Mouse (Mus musculus) right cerebral cortex, postnatal 25 days (tissue): ENCODE measurements around the gene T2.
"Not testable (repeated sequence)": the region's sequence is repeated elsewhere in the genome, so short reads cannot be mapped to it uniquely, and the experiment has no call there.

ENCODE experiments used
- DNase-seq: peaks from one replicate; pipeline ENCODE4 v3.0.0; 2022

T2 gene

DNA sequence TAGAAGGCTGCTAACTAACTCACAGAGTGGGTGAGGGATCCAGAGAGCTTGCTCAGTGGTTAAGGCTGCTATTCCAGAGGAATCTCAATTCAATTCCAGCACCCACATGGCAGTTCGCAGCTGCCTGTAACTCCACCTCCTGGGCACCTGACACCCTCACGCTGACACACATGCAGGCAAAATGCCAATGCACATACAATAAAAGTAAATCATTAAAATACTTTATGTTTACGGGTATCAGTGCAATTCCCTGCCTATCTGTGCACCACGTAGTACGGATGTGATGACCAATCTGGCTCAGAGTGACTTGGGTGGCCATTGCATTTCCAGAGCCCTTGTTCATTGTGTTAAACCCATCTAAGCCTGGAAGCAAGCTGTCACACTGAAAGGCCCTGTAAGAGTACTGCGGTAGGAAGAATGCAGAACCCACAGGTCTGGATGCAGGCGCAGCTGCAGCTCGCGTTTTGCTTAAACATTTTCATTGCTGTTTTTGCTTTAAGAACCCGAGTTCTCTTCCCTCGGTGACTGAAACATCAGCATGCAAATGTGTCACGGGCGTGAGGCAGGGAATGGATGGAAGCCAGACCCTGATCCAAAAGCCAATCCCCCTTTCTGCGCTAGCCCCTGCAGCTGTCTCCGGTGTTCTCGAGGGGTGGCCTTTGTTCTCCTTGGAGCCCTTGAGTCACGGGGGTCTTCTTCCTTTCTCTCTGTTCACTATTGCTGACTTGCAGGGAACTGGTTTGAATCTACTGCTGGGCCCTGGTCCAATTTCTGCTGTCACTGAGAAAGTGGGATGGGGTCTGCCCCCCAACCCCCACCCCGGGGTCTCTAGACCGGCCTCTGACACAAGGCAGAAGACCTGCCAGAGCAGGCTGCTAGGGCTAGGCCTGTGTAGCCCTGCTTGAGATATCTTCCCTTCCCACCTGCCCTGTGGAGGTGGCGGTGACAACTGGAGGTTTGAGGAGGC lies 12.0 kb downstream of the T2 start:
- DNase-seq, result peak; percentile 63

DNA sequence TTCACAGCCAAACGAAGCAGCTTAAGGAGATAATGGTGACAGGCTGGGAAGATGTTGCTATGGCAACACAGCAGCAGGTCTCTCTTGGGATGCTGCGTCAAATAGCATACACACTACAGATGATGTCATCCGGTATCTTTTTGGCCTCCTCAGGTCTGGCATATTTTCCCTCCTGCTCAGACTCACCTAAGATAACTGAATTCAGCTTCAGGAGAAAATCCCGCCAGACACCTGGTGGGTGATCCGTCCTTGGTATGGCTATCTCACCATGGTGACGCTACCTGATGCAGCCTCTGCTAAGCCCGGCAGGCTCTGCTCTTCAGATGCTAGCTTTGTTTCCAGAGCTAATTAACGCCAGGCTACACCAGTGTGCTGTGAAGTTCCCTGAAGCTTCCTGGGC lies 12.8 kb downstream of the T2 start:
- DNase-seq, result peak; percentile 66

DNA sequence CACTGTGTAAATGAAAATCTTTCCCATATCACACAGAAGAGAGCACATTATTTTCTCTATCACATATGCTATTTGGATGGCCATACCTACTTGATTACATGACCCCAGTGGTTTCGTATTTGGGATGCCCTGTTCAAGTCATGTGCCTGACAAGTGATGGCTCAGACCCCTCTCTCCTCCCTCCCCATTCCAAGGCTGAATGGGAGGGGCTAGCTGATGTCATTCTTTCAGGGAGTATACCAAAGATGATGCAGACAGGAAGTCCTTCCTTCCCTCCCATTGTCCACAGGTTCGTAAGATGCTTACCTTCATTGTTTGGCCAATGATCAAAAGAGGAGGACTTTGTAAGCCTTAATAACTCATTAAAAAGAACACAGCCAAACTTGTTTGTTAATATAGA lies 13.4 kb downstream of the T2 start:
- DNase-seq, result no peak

DNA sequence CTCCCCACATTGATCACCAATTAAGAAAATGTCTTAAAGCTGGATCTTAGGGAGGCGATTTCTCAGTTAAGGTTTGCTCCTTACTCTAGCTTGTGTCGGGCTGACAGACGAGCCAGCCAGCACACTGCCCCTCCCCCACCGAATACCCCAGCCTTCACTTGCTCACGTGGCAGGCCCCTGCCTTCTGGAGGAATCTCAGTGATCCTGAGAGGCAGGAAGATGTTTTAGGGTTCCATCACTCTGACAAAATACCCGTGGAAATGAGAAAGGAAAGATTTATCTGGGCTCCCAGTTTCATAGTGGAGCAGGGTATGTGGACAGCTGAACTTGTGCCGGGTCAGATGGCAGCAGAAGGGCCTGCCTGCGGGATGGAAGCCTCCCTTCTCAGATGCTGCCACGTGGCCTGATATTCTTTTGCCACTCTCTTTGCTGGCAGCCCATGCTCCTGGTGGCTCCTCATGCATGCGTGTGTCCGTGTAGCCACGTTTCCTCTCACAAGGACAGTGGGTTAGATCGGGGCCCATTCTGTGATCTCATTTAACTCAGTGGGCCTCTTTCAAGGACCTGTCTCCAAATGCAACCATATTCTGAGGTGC lies 14.9 kb downstream of the T2 start:
- DNase-seq, result no peak

DNA sequence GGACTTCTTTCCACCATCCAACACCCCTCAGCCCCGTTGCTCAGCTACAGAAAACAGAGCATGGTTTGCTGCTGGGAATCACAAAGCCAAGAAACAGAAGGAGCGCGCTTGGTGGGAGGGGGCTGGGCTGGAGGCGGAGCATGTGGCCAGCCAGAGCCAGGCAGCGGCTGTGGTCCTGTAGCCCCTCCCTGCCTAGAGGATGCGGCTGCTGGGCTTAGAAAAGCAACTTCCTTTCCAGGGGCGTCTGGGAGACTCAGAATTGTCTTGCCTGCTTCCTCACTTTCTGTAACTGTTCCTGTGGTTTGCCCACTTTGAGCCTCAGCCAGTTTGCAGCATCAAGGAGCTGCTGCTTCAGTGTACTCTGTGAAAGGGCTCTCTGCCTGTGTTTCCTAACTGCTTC lies 16.0 kb downstream of the T2 start:
- DNase-seq, result peak; percentile 79

DNA sequence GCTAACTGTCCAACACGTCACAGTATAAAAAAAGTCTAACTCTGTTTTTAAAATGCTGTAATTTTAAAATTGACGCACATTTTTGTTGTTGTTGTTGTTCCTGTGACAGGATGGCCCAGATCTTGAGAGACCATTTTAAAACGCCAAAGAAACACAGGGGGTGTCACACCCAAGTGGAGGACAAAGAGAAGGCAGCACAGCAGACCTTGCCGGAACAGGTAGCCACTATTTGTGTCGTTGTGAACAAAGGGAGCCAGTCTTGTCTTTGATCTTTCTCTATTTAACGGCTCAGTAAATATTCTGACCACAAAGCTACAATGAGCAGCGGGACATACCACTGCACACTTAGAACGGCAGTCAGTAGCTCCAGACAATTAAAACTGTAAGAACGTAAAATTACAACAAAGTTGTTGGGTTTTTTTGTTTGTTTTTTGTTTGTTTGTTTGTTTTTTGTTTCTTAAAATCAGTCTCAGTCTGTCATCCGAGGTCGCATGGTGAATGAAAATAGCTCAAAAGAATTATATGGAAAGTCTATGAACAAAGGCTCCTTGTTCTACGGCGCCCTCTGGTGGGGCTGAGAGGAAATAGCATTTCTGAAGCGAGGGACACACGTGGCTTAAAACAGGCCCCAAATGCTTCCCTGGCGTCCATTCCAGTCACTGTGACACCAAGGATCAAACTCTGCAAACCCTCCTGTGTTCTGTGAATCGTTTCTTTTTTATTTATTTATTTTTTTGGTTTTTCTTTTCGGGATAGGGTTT lies 16.7 kb downstream of the T2 start:
- DNase-seq, result peak; percentile 73

DNA sequence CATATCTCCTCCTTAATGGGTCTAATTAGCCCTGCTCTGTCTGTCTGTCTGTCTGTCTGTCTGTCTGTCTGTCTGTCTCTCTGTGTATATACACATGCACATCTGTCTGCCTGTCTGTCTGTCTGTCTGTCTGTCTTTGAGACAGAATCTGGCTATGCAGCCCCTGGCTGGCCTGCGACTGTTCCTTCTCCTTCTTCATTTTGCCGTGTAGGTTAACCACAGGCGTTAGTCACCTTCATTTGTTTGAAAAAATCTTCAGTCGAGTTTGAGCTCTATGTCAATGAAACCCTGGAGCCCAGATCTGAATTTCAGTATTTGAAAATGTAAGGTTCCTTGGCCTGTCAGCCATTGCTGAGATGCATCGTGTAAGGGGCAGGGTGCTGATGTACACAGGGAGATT lies 21.5 kb downstream of the T2 start:
- DNase-seq, result no peak

DNA sequence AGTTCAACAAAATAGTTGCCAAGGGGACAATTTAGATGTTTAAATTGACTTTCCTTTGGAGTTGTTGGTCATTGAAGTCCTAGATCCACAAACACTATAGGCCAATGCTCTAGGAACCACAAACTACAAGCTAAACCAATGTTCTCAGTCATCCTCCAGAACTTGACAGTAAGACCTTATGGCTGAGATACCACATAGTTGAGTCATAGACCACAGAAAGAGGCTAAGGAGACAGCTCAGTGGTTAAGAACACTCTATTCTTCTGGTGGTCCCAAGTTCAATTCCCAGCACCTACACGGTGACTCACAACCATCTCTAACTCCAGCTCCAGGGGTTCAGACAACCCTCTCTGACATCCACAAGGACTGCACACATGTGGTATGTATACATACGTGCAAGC lies 29.6 kb downstream of the T2 start:
- no peak for DNase-seq

DNA sequence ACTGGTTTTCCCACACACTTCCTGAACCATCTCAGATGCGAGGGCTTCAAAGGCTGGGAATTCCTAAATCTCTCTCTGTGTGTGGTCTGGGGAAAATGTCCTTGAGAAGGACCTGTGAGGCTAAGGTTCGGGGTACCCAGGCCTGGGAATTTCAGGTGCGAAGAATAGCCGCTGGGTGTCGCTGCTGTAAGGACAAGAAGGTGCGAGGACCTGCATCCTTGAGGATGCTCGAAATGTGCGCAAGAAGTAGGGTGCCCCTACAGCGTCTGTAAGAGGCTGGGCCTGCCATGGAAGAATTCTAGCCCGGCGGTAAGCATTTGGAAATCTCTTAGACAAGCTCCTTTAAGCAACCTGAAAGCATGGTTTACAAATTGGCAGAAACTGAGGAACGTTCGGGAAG lies 32.7 kb downstream of the T2 start:
- DNase-seq, result peak; percentile 38

DNA sequence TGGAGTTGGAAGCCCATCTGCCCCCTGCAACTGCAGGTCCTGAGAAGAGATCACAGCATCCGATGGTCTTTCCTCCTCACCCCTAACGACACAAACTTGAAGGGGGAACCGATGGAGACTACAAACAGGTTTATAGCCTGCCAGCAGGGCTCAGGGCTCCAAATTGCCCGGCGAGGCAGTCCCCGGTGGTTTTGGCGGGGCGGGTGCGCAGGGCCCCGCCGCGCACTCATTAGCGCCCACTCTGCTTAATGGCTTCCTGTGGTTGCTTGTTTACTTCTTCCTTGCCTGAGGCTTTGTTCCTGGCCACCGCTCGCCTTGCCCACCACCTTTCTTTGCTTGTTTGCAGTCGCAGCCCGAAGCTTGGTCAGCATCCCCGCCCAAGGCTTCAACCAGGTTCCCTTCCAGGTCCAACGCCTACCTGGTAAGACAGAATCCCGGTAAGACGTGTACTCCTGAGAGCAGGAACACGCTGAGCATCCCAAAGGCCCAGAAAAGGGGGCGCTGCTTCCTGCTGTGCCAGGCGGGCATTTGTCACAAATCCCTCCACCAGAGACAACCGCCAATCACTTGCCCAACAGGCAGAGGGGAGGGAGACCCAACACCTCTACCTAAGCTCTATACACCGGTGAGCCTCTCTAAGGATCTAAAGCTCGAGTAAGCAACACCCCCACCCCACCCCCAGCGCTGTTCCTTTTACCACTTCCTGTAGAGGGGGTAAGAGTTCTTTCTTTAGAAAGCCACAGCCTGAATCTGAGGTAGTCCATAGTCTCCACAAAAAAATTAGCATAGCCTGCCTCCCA lies 33.4 kb downstream of the T2 start:
- no peak for DNase-seq

DNA sequence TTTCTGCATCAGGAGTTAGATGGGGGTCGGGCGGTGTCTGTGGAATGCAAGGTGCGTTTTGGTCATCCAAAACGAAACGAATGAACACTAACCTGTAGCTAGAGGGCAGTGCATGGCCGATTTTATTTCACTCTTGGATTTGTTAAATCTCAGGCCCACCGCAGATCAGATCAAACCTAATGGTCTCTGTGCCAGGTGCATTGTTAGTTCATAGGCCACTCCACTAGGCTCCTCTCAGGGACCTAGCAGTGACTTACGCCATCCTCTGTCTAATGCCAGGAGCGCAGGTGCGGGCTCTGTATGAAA lies 34.0 kb downstream of the T2 start:
- no peak for DNase-seq

DNA sequence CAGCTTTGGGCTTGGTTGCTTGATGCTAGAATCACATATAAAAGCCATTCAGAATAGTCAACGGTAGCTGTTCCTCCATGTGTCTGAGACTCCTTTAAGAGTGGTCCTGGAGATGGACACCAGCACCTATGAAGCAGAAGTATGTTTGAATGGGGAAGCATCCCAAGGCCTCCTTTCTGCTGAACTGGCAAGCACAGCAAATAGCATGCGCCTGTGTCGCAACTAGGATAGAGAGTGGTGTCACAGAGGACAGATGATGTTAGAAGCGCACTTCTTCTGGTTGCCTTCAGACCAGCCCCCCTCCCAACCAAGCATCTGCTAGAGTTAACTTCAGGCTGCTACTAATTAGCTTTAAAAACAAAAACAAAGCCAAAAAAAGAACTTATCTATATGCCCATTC lies 34.7 kb downstream of the T2 start:
- DNase-seq, result no peak

DNA sequence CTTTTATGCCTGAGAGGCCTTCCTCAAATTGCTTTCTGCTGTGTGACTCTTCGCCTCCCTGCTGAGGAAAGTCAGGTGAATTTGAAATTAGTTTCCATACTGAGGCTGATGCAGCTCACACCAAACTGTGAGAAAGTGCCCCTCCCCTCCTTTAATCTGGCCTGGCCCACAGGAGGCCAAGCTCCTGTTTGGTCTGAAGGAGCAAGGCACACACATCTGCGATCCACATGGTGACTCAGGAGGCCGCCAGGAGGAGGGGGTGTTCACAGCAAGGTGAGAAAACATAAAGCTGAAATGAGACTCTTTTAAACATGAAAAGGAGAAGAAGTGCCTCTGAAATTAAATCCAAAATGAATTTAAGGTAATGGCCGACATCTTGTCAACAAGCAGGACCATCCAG lies 40.6 kb downstream of the T2 start:
- DNase-seq, result no peak

DNA sequence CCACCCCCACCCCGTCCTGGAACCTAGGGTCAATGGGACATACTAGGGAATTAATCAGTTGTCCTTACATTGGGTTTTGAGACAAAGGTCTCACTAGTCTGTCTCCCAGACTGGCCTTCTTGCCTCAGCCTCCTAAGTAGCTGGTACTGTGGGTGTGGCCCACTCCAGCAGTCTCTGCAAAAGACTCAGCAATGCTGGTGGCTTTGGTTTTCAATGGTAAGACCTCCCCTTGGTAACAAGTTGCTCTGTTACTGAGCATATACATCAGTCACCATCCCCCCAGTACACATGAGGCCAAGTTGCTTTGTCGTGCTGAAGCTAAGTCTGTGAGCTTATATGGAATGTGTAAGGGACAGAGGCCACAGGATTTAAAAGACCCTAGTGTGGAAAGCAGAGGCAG lies 42.2 kb downstream of the T2 start:
- no peak for DNase-seq

DNA sequence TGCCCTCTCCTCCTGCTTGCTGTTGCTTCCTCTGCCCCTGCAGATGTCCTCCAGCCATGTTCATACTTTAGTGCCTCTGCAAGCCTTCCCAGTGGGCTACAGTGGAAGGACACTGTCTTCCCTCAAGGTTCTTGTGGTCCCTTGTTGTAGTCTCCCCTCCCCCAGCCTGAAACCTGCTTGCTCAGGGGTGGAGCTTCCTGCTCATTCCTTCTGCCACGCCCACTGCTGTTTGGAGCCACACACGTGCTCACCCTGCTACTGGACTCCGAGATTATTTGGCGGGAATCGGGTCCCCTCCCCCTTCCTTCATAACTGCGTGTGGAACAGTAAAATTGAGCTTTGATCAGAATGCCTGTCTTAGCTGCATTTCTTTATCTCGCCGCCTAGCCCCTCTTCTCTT lies 48.1 kb downstream of the T2 start:
- not testable (repeated sequence) for DNase-seq

DNA sequence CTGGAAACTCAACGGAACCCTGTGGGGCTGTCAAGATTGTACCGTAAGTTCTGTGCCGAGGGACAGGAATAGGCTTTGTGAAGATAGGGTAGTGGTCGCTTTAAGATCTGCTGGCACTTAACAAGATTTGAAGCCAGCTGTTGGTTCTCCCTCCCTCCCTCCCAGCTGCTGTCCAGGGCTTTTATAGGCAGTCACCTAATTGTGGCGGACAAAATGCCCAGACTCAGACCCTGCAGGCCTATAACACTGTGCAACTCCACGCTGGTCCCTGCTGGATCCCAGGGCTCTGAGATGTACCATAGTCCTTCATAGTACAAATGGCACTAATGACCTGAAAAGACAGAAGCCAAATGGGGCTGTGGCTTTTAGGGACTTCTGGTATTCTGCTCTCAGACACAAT lies 50.5 kb downstream of the T2 start:
- no peak for DNase-seq

DNA sequence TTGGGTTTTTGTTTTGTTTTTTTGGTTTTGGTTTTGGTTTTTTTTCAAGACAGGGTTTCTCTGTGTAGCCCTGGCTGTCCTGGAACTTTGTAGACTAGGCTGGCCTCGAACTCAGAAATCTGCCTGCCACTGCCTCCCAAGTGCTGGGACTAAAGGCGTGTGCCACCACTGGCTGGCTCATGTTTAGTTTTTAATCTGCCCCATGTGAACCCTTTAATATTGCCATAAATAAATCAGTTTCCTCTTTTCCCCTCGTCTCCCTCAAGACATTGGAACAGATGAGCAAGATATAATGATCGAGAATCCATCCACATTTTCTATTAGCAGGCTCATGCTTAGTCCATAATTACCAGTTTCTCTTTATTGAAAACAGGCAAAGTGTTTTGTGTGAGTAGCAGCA lies 52.2 kb downstream of the T2 start:
- DNase-seq, result not testable (repeated sequence)

DNA sequence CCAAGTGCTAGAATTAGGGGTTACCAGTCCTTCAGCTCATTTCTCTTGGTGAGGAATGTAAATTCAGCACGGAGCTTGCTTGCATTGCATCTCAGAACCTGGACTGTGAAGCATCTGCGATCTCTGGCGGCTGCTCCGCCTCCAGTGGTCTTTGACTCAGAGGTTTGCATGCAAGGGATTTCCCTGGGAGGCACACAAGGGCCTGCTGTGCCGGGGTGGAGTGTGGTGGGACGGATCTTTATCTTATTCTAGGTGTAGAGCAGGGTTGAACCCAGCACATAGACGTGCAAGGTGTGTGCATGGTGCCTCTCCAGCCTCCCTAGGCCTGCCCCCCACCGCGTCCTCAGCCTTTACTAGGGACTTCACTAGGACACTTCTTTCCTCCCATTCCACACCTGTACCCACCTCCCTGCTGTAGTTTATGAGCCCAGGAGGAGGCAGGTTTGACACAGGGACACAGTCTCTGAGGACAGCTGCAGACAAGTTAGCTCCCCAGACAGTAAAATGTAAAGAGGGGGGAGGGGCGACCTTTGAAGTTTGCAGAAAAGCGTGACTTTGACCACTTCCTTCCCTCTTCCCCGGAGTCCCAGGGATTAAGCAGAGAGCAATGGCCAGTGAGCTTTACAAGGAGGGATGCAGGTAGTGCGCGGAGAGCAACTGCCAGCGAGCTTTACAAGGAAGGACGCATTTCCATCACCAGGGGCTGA lies 53.0 kb downstream of the T2 start:
- DNase-seq, result no peak

DNA sequence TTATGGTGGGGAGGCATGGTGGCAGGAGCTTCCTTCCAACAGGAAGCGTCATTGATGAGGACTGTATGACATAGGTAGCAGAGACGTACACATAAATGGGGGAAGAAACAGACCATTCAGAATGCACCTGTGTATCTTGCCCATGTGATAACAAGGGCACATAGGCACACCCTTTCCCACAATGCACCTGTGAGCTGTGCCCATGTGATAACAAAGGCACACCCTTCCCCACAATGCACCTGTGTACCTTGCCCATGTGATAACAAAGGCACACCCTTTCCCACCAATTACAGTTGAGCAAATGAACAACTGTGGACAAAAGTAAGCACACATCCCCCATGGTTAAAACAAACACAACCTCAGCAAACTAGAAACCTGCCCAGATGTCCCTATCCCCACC lies 54.5 kb downstream of the T2 start:
- no peak for DNase-seq

DNA sequence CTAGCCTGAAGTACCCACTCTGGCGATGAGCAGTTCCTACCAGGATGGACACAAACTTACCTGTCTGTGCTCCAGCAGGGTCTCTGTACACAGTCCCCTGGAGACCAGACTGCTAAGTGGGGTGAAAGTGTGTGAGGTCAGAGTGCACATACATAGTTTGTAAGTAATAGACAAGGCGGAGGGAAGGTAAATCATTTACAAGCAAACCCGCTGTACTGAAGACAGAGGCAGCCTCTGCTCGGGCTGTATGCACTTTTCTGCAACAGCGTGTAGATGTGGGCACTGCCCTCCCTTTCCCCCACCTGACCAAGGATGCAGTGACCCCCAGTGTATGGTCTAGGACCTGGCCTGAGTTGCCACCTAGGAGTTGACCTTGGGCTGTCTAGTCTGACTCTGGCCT lies 57.9 kb downstream of the T2 start:
- no peak for DNase-seq

DNA sequence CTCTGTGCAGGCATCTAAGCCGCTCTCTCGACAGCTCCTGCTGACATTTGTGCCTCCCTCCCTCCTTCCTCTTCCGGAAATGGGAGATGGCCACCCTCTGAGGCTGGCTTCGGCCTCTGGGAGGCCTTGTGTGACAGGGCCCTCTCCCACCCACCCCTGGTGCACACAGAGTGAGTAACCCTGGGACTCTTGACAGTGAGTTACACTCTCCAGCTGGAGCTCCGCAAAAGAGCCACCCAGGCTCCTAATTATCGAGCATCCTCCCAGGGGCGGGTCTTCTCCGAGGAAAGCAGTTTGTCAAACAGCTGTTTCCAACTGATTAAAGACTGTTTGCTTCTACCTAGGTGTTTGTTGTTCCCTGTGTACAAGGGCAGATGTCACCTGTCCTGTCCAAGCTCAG lies 59.7 kb downstream of the T2 start:
- no peak for DNase-seq

DNA sequence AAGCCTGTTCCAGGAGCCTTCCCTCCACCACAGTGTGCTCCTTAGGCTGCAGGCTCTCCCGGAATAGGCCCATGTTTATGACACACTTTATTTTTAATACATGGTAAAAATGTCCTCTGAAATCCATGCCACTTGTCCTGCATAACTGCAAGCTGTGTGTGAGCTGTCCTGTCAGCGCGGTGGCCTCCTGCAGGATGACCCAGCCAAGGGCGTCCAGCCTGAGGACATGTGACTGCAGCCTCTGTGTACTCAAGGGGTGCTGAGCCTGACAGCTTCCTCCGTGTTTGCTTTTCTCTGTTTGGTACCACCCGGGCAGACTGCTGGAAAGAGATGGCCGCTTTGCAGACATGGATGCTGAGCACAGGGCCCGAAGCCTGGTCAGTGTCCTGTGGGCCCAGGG lies 61.1 kb downstream of the T2 start:
- DNase-seq, result no peak

DNA sequence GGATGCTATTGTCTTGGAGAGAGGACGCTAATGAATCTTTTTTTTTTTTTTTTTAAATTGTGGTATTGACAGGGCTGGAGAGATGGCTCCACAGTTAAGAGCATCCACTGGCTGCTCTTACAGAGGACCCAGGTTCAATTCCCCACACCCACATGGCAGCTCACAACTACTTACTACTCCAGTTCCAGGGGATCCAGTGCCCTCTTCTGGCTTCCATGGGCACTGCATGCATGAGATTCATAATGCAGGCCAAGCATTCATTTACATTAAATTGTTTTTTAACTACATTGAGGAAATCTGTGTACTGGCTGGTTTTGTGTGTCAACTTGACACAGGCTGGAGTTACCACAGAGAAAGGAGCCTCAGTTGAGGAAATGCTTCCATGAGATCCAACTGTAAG lies 64.9 kb downstream of the T2 start:
- no peak for DNase-seq
